Mouse (Mus musculus) kidney, postnatal 25 days (tissue): Measurements from ENCODE around the gene Dmrtc2.
"Not testable (repeated sequence)": the region's sequence is repeated elsewhere in the genome, so short reads cannot be mapped to it uniquely, and the experiment has no call there.

ENCODE experiments used
- DNase-seq, 2 experiments: peaks; one replicate each; pipeline ENCODE4 v3.0.0; 2021; ENCODE audit warnings: mixed read lengths in 2 of 2

The Dmrtc2 gene

GRCm38 (mm10) chr7:24869532-24870165 is at the start of gene Dmrtc2, which contains the start of gene Lypd4:
Gene Dmrtc2, plus strand, starts transcription at chr7:24870057.
Gene Lypd4, minus strand, starts transcription at chr7:24869941.
- DNase-seq = no peak

- DNase-seq = no peak
These were observed 45.4 kb upstream of the Dmrtc2 start for GRCm38 (mm10) chr7:24824452-24824851.

GRCm38 (mm10) chr7:24827181-24827580 is 42.7 kb upstream of the Dmrtc2 start:
- DNase-seq = no peak

- DNase-seq = not testable (repeated sequence)
These were observed 31.0 kb upstream of the Dmrtc2 start for GRCm38 (mm10) chr7:24838732-24839409.

GRCm38 (mm10) chr7:24839410-24839808 is 30.4 kb upstream of the Dmrtc2 start:
- no peak for DNase-seq

GRCm38 (mm10) chr7:24840331-24840730 is 29.5 kb upstream of the Dmrtc2 start:
- no peak for DNase-seq

GRCm38 (mm10) chr7:24841009-24841408 is 28.8 kb upstream of the Dmrtc2 start:
- DNase-seq = no peak

GRCm38 (mm10) chr7:24844144-24844543 is 25.7 kb upstream of the Dmrtc2 start:
- no peak for DNase-seq

GRCm38 (mm10) chr7:24845181-24845580 is 24.7 kb upstream of the Dmrtc2 start:
- DNase-seq = no peak

- DNase-seq = no peak
These were observed 24.1 kb upstream of the Dmrtc2 start for GRCm38 (mm10) chr7:24845713-24846112.

- DNase-seq = not testable (repeated sequence)
These were observed 23.3 kb upstream of the Dmrtc2 start for GRCm38 (mm10) chr7:24846576-24846975.

GRCm38 (mm10) chr7:24850162-24850561 is 19.7 kb upstream of the Dmrtc2 start:
- peak in 1 of 2 experiments; percentile 46 for DNase-seq

- DNase-seq = peak in 1 of 2 experiments; percentile 4
These were observed 19.0 kb upstream of the Dmrtc2 start for GRCm38 (mm10) chr7:24850899-24851303.

- DNase-seq = no peak
These were observed 18.1 kb upstream of the Dmrtc2 start for GRCm38 (mm10) chr7:24851596-24852325.

- DNase-seq = no peak
These were observed 17.2 kb upstream of the Dmrtc2 start for GRCm38 (mm10) chr7:24852557-24853232.

- no peak for DNase-seq
These were observed 16.7 kb upstream of the Dmrtc2 start for GRCm38 (mm10) chr7:24853233-24853563.

GRCm38 (mm10) chr7:24853695-24854094 is 16.2 kb upstream of the Dmrtc2 start:
- DNase-seq = no peak

- DNase-seq = no peak
These were observed 13.3 kb upstream of the Dmrtc2 start for GRCm38 (mm10) chr7:24856460-24857120.

- DNase-seq = no peak
These were observed 10.6 kb upstream of the Dmrtc2 start for GRCm38 (mm10) chr7:24859234-24859633.

- no peak for DNase-seq
These were observed 7.9 kb upstream of the Dmrtc2 start, which contains the start of gene Gm9844 for GRCm38 (mm10) chr7:24861913-24862312. Gene Gm9844, plus strand, starts transcription at chr7:24862213.

- no peak for DNase-seq
These were observed 7.0 kb upstream of the Dmrtc2 start for GRCm38 (mm10) chr7:24862853-24863252.

- no peak for DNase-seq
These were observed 5.7 kb upstream of the Dmrtc2 start for GRCm38 (mm10) chr7:24864156-24864555.

GRCm38 (mm10) chr7:24869080-24869479 is 777 bp upstream of the Dmrtc2 start:
- no peak for DNase-seq
